Mouse (Mus musculus): ENCODE results near the gene Nek9.

GRCm38 (mm10) chr12:85303256-85303655, 35.9 kb downstream of the Nek9 start:
- TF ChIP-seq GATA1 (IDR thresholded peaks at IDR 0.05; ENCODE audit: borderline replicate concordance, low read length) (no peak), FLI1 (IDR thresholded peaks at IDR 0.05; ENCODE audit: low read length) (no peak)
